Mouse (Mus musculus): ENCODE measurements around the gene Tmem150a. TPM values are rescaled to one million over a fixed set of nuclear protein-coding genes. Genes with fewer than 3 reads are reported as not detected.
A peak's percentile ranks its signal among the peaks of the same experiment; 100 is the strongest.

Tmem150a gene
- total and polyA plus RNA-seq, 2 experiments: 62.9 to 244 TPM

- no peak for DNase-seq (ENCODE audit: extremely low read depth, low read depth, low spot score)
- 1% methylated on average over 13 of the region's 13 CpGs for WGBS
Observed at GRCm38 (mm10) chr6:72389471-72389940, 34.3 kb downstream of the Tmem150a start.

GRCm38 (mm10) chr6:72389941-72390771 lies 34.9 kb downstream of the Tmem150a start, which contains the start of gene Vamp8:
Gene Vamp8, minus strand, starts transcription at chr6:72390703.
- WGBS: 1% methylated on average over 33 of the region's 33 CpGs
- Histone ChIP-seq H3K9ac (ENCODE audit: low read depth, low read length) (peak within 1 kb of the TSS; percentile 79), H3K27me3 (ENCODE audit: control insufficient read depth, insufficient read depth, low read length) (no peaks in the 10 kb centered on the region), H3K4me3 (ENCODE audit: insufficient read depth, low read depth, low read length) (peak within 1 kb of the TSS; percentile 73), H3K4me1 (ENCODE audit: control insufficient read depth, insufficient read depth, low read length) (peaks cover 6% of the 10 kb centered on the region), H3K27ac (replicated peaks; ENCODE audit: insufficient read depth, low read depth, low read length) (peak within 1 kb of the TSS; percentile 93), H3K36me3 (ENCODE audit: control insufficient read depth, insufficient read depth, low read length) (peaks cover 18% of the 10 kb centered on the region), H3K79me2 (ENCODE audit: control insufficient read depth, insufficient read depth, low read length) (peaks cover 10% of the 10 kb centered on the region; the same call in 1 of the 2 replicates)
- TF ChIP-seq CTCF (IDR thresholded peaks at IDR 0.05; ENCODE audit: low read depth, low read length) (peak; percentile 59), POLR2A (IDR thresholded peaks at IDR 0.05; ENCODE audit: extremely low read depth, insufficient read depth, low read length) (peak; percentile 80)
- peak; percentile 89 for DNase-seq (ENCODE audit: extremely low read depth, low read depth, low spot score)

More at GRCm38 (mm10) chr6:72389471-72389940, 34.3 kb downstream of the Tmem150a start:
- Histone ChIP-seq H3K79me2 (ENCODE audit: control insufficient read depth, insufficient read depth, low read length) (peaks cover 10% of the 10 kb centered on the region; the same call in 1 of the 2 replicates), H3K4me1 (ENCODE audit: control insufficient read depth, insufficient read depth, low read length) (peaks cover 6% of the 10 kb centered on the region), H3K27me3 (ENCODE audit: control insufficient read depth, insufficient read depth, low read length) (no peaks in the 10 kb centered on the region), H3K27ac (replicated peaks; ENCODE audit: insufficient read depth, low read depth, low read length) (peak overlapping the region; percentile 93), H3K4me3 (ENCODE audit: insufficient read depth, low read depth, low read length) (peak overlapping the region; percentile 73), H3K9ac (ENCODE audit: low read depth, low read length) (peak overlapping the region; percentile 79), H3K36me3 (ENCODE audit: control insufficient read depth, insufficient read depth, low read length) (peaks cover 21% of the 10 kb centered on the region)
- TF ChIP-seq POLR2A (IDR thresholded peaks at IDR 0.05; ENCODE audit: extremely low read depth, insufficient read depth, low read length) (no peak), CTCF (IDR thresholded peaks at IDR 0.05; ENCODE audit: low read depth, low read length) (no peak)

GRCm38 (mm10) chr6:72390795-72391521 lies 35.7 kb downstream of the Tmem150a start:
- 9% methylated on average over 12 of the region's 12 CpGs for WGBS
- Histone ChIP-seq H3K9ac (ENCODE audit: low read depth, low read length) (peak overlapping the region; percentile 13; the same call in 1 of the 2 replicates), H3K79me2 (ENCODE audit: control insufficient read depth, insufficient read depth, low read length) (peaks cover 10% of the 10 kb centered on the region; the same call in 1 of the 2 replicates), H3K27me3 (ENCODE audit: control insufficient read depth, insufficient read depth, low read length) (no peaks in the 10 kb centered on the region), H3K4me3 (ENCODE audit: insufficient read depth, low read depth, low read length) (no peak overlapping the region; the same call in 1 of the 2 replicates), H3K27ac (replicated peaks; ENCODE audit: insufficient read depth, low read depth, low read length) (peak overlapping the region; percentile 93), H3K36me3 (ENCODE audit: control insufficient read depth, insufficient read depth, low read length) (peaks cover 13% of the 10 kb centered on the region; the same call in 1 of the 2 replicates), H3K4me1 (ENCODE audit: control insufficient read depth, insufficient read depth, low read length) (peaks cover 6% of the 10 kb centered on the region)
- DNase-seq (ENCODE audit: extremely low read depth, low read depth, low spot score): peak; percentile 60
- TF ChIP-seq CTCF (IDR thresholded peaks at IDR 0.05; ENCODE audit: low read depth, low read length): no peak
- no peak for TF ChIP-seq POLR2A (IDR thresholded peaks at IDR 0.05; ENCODE audit: extremely low read depth, insufficient read depth, low read length)

- Histone ChIP-seq H3K4me3 (ENCODE audit: insufficient read depth, low read depth, low read length) (no peak overlapping the region), H3K27ac (replicated peaks; ENCODE audit: insufficient read depth, low read depth, low read length) (no peak overlapping the region)
Observed at GRCm38 (mm10) chr6:72392341-72392740, 37.1 kb downstream of the Tmem150a start.

GRCm38 (mm10) chr6:72396837-72397251 lies 41.6 kb downstream of the Tmem150a start:
- H3K4me3 ChIP-seq (ENCODE audit: insufficient read depth, low read depth, low read length): no peak overlapping the region
- no peak for TF ChIP-seq POLR2A (IDR thresholded peaks at IDR 0.05; ENCODE audit: extremely low read depth, insufficient read depth, low read length)
- no peak for TF ChIP-seq CTCF (IDR thresholded peaks at IDR 0.05; ENCODE audit: low read depth, low read length)
- no peak for DNase-seq (ENCODE audit: extremely low read depth, low read depth, low spot score)
- H3K9ac ChIP-seq (ENCODE audit: low read depth, low read length): no peak overlapping the region
- H3K27me3 ChIP-seq (ENCODE audit: control insufficient read depth, insufficient read depth, low read length): no peaks in the 10 kb centered on the region
- no peaks in the 10 kb centered on the region for H3K4me1 ChIP-seq (ENCODE audit: control insufficient read depth, insufficient read depth, low read length)
- 69% methylated on average over 10 of the region's 10 CpGs for WGBS
- H3K36me3 ChIP-seq (ENCODE audit: control insufficient read depth, insufficient read depth, low read length): no peaks in the 10 kb centered on the region
- H3K27ac ChIP-seq (replicated peaks; ENCODE audit: insufficient read depth, low read depth, low read length): no peak overlapping the region
- H3K79me2 ChIP-seq (ENCODE audit: control insufficient read depth, insufficient read depth, low read length): no peaks in the 10 kb centered on the region

More at GRCm38 (mm10) chr6:72392341-72392740, 37.1 kb downstream of the Tmem150a start:
- DNase-seq (ENCODE audit: extremely low read depth, low read depth, low spot score): no peak
- Histone ChIP-seq H3K36me3 (ENCODE audit: control insufficient read depth, insufficient read depth, low read length) (peaks cover 6% of the 10 kb centered on the region; the same call in 1 of the 2 replicates), H3K79me2 (ENCODE audit: control insufficient read depth, insufficient read depth, low read length) (peaks cover 10% of the 10 kb centered on the region; the same call in 1 of the 2 replicates), H3K27me3 (ENCODE audit: control insufficient read depth, insufficient read depth, low read length) (no peaks in the 10 kb centered on the region), H3K9ac (ENCODE audit: low read depth, low read length) (no peak overlapping the region), H3K4me1 (ENCODE audit: control insufficient read depth, insufficient read depth, low read length) (peaks cover 6% of the 10 kb centered on the region)
- 97% methylated on average over 5 of the region's 5 CpGs for WGBS
- TF ChIP-seq CTCF (IDR thresholded peaks at IDR 0.05; ENCODE audit: low read depth, low read length): no peak
- no peak for TF ChIP-seq POLR2A (IDR thresholded peaks at IDR 0.05; ENCODE audit: extremely low read depth, insufficient read depth, low read length)
